Mouse (Mus musculus): ENCODE measurements around the gene Slc5a1. TPM values are rescaled to one million over a fixed set of nuclear protein-coding genes. Genes with fewer than 3 reads are reported as not detected.

Slc5a1 gene
- polyA plus RNA-seq, 1 experiment from 2014 or later, result not detected

DNA sequence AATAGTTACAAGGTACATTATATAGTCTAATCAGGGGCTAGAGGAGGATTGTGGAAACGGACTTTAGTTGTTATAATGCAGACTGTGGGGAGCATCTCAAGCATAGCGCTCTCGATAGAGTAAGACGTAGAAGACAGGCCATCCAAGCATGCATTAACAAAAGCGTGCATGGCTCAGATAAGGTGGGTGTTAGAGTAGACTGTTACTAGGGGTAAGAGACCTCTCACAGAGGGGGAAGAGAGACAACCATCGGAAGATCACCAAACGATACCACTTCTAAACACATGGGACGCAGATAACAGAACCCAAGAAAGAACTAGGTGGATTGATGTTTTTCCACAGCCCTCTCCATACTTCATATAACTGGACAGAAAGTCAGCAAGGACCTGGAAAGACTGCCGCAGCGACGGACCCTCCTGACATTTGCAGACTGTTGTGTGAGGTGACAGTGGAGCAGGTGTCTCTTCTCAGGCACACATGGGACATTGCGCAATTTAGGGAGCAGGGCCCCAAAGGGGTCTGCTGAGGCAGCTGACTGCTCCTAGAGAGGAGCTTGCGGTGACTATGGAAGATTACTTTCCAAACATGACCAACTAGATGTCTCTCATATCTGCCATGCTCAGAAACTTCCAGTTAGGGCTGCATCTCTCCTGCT lies 98.6 kb downstream of the Slc5a1 start:
- Histone ChIP-seq H3K4me1 (replicated peaks; ENCODE audit: control insufficient read depth, insufficient read depth, low read length) (no peaks in the 10 kb centered on the region), H3K9me3 (ENCODE audit: control insufficient read depth, low read length) (no peaks in the 10 kb centered on the region), H3K4me2 (replicated peaks; ENCODE audit: low read depth, low read length) (no peak overlapping the region), H3K4me3 (ENCODE audit: low read depth, low read length) (no peak overlapping the region), H3K36me3 (ENCODE audit: control insufficient read depth, insufficient read depth, low read length) (no peaks in the 10 kb centered on the region), H3K27me3 (ENCODE audit: control insufficient read depth, insufficient read depth, low read length) (no peaks in the 10 kb centered on the region), H3K27ac (ENCODE audit: low read depth, low read length) (no peak overlapping the region), H3K9ac (ENCODE audit: low read depth, low read length) (no peak overlapping the region)
- no peak for DNase-seq (ENCODE audit: low spot score)
- ATAC-seq (ENCODE audit: low FRiP score), result no peak
- 88% methylated on average over 13 of the region's 13 CpGs for WGBS

DNA sequence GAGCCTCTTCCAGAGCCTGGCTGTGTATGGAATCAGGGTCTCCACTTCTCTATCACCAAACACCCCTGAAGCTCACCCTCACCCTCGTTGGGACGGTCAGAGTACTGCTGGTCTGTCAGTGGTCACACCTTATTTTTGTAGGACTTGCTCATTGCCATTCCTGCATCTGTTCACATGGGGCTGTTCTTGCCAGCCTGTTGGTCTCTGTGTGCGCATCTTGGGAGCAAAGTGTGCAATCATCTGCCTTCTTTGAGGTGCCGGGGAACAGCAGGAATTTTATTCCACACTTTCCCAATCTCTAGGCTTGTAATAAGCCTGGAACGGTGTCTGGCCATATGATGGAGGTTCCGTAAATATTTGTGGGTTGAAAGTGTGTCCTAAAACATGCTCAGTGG lies 99.1 kb downstream of the Slc5a1 start:
- H3K4me3 ChIP-seq (ENCODE audit: low read depth, low read length), result no peak overlapping the region
- no peaks in the 10 kb centered on the region for H3K36me3 ChIP-seq (ENCODE audit: control insufficient read depth, insufficient read depth, low read length)
- WGBS, result 82% methylated on average over 6 of the region's 6 CpGs
- no peaks in the 10 kb centered on the region for H3K4me1 ChIP-seq (replicated peaks; ENCODE audit: control insufficient read depth, insufficient read depth, low read length)
- DNase-seq (ENCODE audit: low spot score) (no peak), ATAC-seq (ENCODE audit: low FRiP score) (no peak)
- no peak overlapping the region for H3K4me2 ChIP-seq (replicated peaks; ENCODE audit: low read depth, low read length)
- no peaks in the 10 kb centered on the region for H3K9me3 ChIP-seq (ENCODE audit: control insufficient read depth, low read length)
- H3K9ac ChIP-seq (ENCODE audit: low read depth, low read length), result no peak overlapping the region
- H3K27me3 ChIP-seq (ENCODE audit: control insufficient read depth, insufficient read depth, low read length), result no peaks in the 10 kb centered on the region
- no peak overlapping the region for H3K27ac ChIP-seq (ENCODE audit: low read depth, low read length)

DNA sequence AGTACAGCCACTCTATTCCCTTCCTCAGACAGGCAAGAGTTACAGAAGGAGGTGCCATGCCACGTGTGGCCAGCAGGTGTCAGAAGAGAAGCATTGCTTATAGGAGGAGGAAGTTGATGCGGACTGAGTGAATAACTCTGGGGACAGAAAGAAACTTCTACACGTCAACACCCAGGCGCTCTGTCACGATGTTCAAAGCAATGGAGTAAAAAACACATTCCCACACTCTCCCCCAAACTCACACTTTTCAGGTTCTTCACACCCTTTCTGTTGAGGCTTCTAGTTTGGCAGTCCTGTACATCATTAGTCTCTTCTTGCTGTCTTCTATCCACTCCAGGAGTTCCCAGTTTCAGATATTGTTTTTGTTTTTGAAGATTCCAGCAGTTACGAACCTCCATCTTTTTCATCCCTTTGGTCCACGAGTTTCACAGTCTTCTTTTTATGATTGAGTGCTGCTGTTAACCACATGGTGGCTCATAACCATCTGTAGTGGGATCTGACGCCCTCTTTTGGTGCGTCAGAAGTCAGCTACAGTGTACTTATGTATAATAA lies 99.7 kb downstream of the Slc5a1 start:
- ATAC-seq (ENCODE audit: low FRiP score) (no peak), DNase-seq (ENCODE audit: low spot score) (peak; percentile 93)
- WGBS, result 19% methylated on average over 9 of the region's 9 CpGs
- Histone ChIP-seq H3K27ac (ENCODE audit: low read depth, low read length) (no peak overlapping the region), H3K9ac (ENCODE audit: low read depth, low read length) (no peak overlapping the region), H3K4me3 (ENCODE audit: low read depth, low read length) (no peak overlapping the region), H3K36me3 (ENCODE audit: control insufficient read depth, insufficient read depth, low read length) (no peaks in the 10 kb centered on the region), H3K9me3 (ENCODE audit: control insufficient read depth, low read length) (no peaks in the 10 kb centered on the region), H3K4me1 (replicated peaks; ENCODE audit: control insufficient read depth, insufficient read depth, low read length) (no peaks in the 10 kb centered on the region), H3K4me2 (replicated peaks; ENCODE audit: low read depth, low read length) (no peak overlapping the region), H3K27me3 (ENCODE audit: control insufficient read depth, insufficient read depth, low read length) (no peaks in the 10 kb centered on the region)

DNA sequence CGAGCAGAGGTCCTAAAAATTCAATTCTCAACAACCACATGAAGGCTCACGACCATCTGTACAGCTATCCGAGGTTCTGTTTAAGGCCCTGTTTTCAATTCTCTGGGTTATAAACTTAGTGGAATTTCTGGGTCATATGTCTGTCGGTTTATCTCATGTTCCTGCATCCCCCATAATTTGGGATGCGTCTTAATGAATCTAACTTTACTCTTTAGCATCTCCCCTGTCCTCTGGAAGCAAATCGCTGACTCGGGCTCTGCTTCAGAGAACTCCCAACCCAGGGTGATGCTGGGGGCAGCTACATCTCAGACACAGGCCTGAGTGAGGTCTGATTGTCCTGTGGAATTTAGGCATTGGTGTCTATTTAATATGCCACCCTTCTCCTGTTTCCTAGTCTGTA lies 100.3 kb downstream of the Slc5a1 start:
- ATAC-seq (ENCODE audit: low FRiP score) (no peak), DNase-seq (ENCODE audit: low spot score) (no peak)
- Histone ChIP-seq H3K4me2 (replicated peaks; ENCODE audit: low read depth, low read length) (no peak overlapping the region), H3K4me1 (replicated peaks; ENCODE audit: control insufficient read depth, insufficient read depth, low read length) (no peaks in the 10 kb centered on the region), H3K27me3 (ENCODE audit: control insufficient read depth, insufficient read depth, low read length) (no peaks in the 10 kb centered on the region), H3K9ac (ENCODE audit: low read depth, low read length) (no peak overlapping the region), H3K27ac (ENCODE audit: low read depth, low read length) (no peak overlapping the region), H3K9me3 (ENCODE audit: control insufficient read depth, low read length) (no peaks in the 10 kb centered on the region), H3K4me3 (ENCODE audit: low read depth, low read length) (no peak overlapping the region), H3K36me3 (ENCODE audit: control insufficient read depth, insufficient read depth, low read length) (no peaks in the 10 kb centered on the region)
- WGBS, result 75% methylated on average over 7 of the region's 7 CpGs

DNA sequence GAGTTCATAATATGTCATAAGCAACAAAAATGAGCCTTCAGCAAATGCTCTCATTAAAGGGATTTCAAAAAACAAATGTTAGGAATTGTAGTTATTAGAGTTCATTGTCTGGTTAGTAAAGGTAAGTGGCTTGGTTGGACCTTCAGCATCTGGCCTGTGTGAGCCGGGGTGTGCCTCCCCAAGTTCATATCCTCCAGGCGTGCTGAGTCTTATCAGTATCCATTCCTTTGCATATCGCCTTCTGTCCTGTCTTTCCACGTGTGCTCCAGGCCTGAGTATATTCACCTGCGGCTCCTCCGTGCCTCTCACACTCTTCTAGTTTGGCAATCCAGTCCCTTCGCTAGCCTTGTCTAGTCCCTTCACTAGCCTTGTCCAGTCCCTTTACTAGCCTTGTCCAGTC lies 102.3 kb downstream of the Slc5a1 start:
- Histone ChIP-seq H3K36me3 (ENCODE audit: control insufficient read depth, insufficient read depth, low read length) (no peaks in the 10 kb centered on the region), H3K9me3 (ENCODE audit: control insufficient read depth, low read length) (no peaks in the 10 kb centered on the region), H3K9ac (ENCODE audit: low read depth, low read length) (no peak overlapping the region), H3K27me3 (ENCODE audit: control insufficient read depth, insufficient read depth, low read length) (no peaks in the 10 kb centered on the region), H3K27ac (ENCODE audit: low read depth, low read length) (no peak overlapping the region), H3K4me3 (ENCODE audit: low read depth, low read length) (no peak overlapping the region), H3K4me1 (replicated peaks; ENCODE audit: control insufficient read depth, insufficient read depth, low read length) (no peaks in the 10 kb centered on the region), H3K4me2 (replicated peaks; ENCODE audit: low read depth, low read length) (no peak overlapping the region)
- WGBS, result 87% methylated on average over 7 of the region's 7 CpGs
- DNase-seq (ENCODE audit: low spot score) (no peak), ATAC-seq (ENCODE audit: low FRiP score) (no peak)

DNA sequence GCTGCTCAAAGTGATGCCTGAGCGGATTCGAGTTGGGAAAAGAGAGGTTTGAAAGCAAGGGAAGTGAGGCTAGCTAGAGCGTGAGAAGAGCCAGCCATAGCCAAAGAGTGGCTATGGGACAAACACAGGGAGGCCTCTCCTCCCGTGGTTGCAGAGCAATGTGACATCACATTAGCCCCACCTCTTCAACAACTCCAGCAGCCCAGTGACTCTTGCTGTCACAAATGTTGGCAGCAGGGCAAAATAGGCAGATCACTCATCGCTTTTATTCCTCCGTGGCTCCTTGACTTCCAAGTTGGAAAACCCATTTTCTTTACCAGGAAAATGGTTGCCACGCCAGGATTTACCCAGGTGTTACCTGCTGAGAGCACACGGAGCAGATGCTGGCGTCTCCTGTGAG lies 103.1 kb downstream of the Slc5a1 start:
- WGBS, result 65% methylated on average over 9 of the region's 9 CpGs
- no peak overlapping the region for H3K4me2 ChIP-seq (replicated peaks; ENCODE audit: low read depth, low read length)
- H3K9me3 ChIP-seq (ENCODE audit: control insufficient read depth, low read length), result no peaks in the 10 kb centered on the region
- H3K4me3 ChIP-seq (ENCODE audit: low read depth, low read length), result no peak overlapping the region
- DNase-seq (ENCODE audit: low spot score) (no peak), ATAC-seq (ENCODE audit: low FRiP score) (no peak)
- no peak overlapping the region for H3K9ac ChIP-seq (ENCODE audit: low read depth, low read length)
- no peaks in the 10 kb centered on the region for H3K36me3 ChIP-seq (ENCODE audit: control insufficient read depth, insufficient read depth, low read length)
- H3K27ac ChIP-seq (ENCODE audit: low read depth, low read length), result no peak overlapping the region
- no peaks in the 10 kb centered on the region for H3K4me1 ChIP-seq (replicated peaks; ENCODE audit: control insufficient read depth, insufficient read depth, low read length)
- no peaks in the 10 kb centered on the region for H3K27me3 ChIP-seq (ENCODE audit: control insufficient read depth, insufficient read depth, low read length)

DNA sequence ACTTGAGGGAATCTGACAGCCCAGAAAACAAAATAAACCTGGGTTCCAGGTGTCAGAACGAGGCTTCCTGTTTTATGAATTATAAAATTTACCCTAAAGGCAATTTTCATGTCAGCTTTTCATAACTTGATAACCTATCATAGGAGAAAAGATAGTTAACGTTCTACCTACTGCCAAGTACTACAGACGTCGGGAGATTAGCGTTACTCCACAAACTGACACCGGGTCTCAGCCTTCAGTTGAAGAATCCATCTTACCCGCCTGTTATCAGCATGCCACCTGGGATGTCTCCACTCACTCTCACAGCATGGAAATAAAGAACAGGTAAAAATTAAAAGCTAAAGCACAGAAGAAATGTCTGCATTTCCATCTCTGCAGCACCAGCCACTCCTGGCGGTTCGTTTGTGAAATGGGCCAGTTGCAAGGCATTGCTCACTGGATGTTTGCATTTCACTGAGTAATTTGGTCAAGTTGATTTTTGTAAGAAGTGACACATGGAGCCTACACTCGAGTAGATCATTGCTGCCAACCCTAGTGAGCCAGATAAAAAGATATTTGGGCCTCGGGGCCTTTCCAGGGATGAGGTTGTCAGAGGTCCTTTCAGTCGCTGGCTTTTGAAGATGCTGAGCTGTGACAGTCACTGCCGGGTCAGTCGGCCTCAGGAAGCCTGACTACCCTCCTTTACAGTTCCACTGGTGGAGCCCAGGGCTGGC lies 104.7 kb downstream of the Slc5a1 start:
- Histone ChIP-seq H3K4me3 (ENCODE audit: low read depth, low read length) (no peak overlapping the region), H3K9ac (ENCODE audit: low read depth, low read length) (no peak overlapping the region), H3K4me2 (replicated peaks; ENCODE audit: low read depth, low read length) (no peak overlapping the region), H3K27me3 (ENCODE audit: control insufficient read depth, insufficient read depth, low read length) (no peaks in the 10 kb centered on the region), H3K36me3 (ENCODE audit: control insufficient read depth, insufficient read depth, low read length) (no peaks in the 10 kb centered on the region), H3K4me1 (replicated peaks; ENCODE audit: control insufficient read depth, insufficient read depth, low read length) (no peaks in the 10 kb centered on the region), H3K9me3 (ENCODE audit: control insufficient read depth, low read length) (no peaks in the 10 kb centered on the region), H3K27ac (ENCODE audit: low read depth, low read length) (no peak overlapping the region)
- ATAC-seq (ENCODE audit: low FRiP score) (no peak), DNase-seq (ENCODE audit: low spot score) (no peak)
- 80% methylated on average over 14 of the region's 14 CpGs for WGBS

DNA sequence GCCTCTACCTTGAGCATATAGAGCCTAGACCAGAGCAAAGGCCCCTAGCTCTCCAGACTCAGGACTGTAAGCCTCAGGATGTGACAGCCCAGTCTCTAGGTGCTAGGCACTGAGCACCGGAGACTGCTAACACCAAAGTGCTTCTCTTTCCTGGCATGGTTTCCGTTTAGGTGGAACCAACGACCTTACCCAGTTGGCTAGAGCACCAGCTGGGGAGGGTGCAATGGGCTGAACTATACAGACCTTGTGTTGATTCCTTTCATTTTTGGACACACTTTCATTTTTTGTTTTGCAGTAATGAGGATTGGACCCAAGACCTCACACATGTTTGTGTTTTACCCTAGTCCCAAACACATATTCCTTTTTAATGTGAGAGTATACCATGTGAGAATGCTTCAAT lies 106.5 kb downstream of the Slc5a1 start:
- Histone ChIP-seq H3K27me3 (ENCODE audit: control insufficient read depth, insufficient read depth, low read length) (no peaks in the 10 kb centered on the region), H3K4me1 (replicated peaks; ENCODE audit: control insufficient read depth, insufficient read depth, low read length) (no peaks in the 10 kb centered on the region), H3K27ac (ENCODE audit: low read depth, low read length) (no peak overlapping the region), H3K9me3 (ENCODE audit: control insufficient read depth, low read length) (no peaks in the 10 kb centered on the region), H3K9ac (ENCODE audit: low read depth, low read length) (no peak overlapping the region), H3K4me3 (ENCODE audit: low read depth, low read length) (no peak overlapping the region), H3K4me2 (replicated peaks; ENCODE audit: low read depth, low read length) (no peak overlapping the region), H3K36me3 (ENCODE audit: control insufficient read depth, insufficient read depth, low read length) (no peaks in the 10 kb centered on the region)
- no peak for DNase-seq (ENCODE audit: low spot score)
- WGBS, result 92% methylated on average over 3 of the region's 3 CpGs
- ATAC-seq (ENCODE audit: low FRiP score), result no peak

DNA sequence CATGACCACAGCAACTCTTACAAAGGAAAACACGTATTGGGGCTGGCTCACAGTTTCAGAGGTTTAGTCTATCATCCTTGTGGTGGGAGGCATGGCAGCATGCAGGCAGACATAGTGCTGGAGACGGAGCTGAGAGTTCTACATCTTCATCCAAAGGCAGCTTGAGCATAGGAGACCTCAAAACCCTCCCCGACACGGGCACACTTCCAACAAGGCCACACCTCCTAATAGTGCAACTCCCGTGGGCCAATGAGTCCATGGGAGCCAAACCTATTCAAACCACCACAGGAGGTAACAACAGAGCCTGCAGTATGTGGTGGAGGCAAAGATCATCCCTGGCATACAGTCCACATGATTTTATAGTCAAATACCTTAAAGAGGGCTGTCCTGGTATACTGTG lies 107.2 kb downstream of the Slc5a1 start:
- ATAC-seq (ENCODE audit: low FRiP score) (no peak), DNase-seq (ENCODE audit: low spot score) (no peak)
- H3K4me1 ChIP-seq (replicated peaks; ENCODE audit: control insufficient read depth, insufficient read depth, low read length), result no peaks in the 10 kb centered on the region
- WGBS, result 91% methylated on average over 5 of the region's 5 CpGs
- H3K9ac ChIP-seq (ENCODE audit: low read depth, low read length), result no peak overlapping the region
- no peaks in the 10 kb centered on the region for H3K36me3 ChIP-seq (ENCODE audit: control insufficient read depth, insufficient read depth, low read length)
- no peaks in the 10 kb centered on the region for H3K9me3 ChIP-seq (ENCODE audit: control insufficient read depth, low read length)
- H3K27me3 ChIP-seq (ENCODE audit: control insufficient read depth, insufficient read depth, low read length), result no peaks in the 10 kb centered on the region
- H3K27ac ChIP-seq (ENCODE audit: low read depth, low read length), result no peak overlapping the region
- no peak overlapping the region for H3K4me2 ChIP-seq (replicated peaks; ENCODE audit: low read depth, low read length)
- no peak overlapping the region for H3K4me3 ChIP-seq (ENCODE audit: low read depth, low read length)

Data from hindbrain, embryonic 11.5 days (tissue).